Mouse (Mus musculus): ENCODE measurements around the gene Cldn10. TPM values are rescaled to one million over a fixed set of nuclear protein-coding genes. Genes with fewer than 3 reads are reported as not detected.
"Not testable (repeated sequence)": the region's sequence is repeated elsewhere in the genome, so short reads cannot be mapped to it uniquely, and the experiment has no call there.

Gene Cldn10
- 0.29 TPM in 1 of 3 replicates, not detected in the others for total RNA-seq (2017)

DNA sequence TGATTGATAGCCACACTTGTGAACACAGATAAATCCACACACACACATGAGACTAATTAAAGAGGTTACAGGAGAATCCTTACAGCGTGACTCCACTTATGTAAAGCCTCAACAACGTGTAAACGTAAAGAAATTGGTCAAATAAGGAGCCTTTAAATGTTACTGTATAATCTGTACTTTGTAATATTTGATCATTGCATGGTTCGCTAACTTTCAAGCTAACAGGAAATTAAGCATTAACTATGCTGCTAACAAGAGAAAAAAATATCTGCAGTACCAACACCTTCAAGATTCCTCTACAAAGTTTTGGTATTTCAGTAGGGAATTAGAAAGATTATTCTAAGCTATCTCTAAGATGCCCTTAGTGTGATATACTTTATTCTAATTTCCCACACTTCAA is at the start of gene Cldn10:
Cldn10 (plus strand) TSS at position 288 of the 400 bp plus-strand sequence.
- ATAC-seq (replicated peaks; ENCODE audit: insufficient number of reproducible peaks, low FRiP score, low TSS enrichment, poor library complexity, severe bottlenecking), result no peak

DNA sequence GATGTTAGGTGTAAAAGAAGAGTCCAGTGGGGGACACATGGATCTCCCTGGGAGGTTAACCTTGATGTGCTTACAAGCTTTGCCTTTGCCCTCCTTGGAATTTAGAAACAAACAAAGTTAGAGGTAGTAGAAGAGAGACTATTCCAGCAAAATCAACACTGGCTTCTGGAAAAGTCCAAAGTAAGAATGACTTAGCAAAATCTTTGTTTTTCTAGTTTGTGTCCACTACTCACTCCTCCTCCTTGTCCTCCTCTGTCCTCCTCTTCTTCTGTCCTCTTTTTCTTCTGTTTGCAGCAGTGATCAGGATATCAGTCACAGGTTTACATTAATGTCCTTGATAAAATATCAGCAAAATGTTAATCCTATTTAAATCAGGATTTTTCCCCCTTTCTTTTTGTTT is 45.9 kb upstream of the Cldn10 start:
- ATAC-seq (replicated peaks; ENCODE audit: insufficient number of reproducible peaks, low FRiP score, low TSS enrichment, poor library complexity, severe bottlenecking), result no peak

DNA sequence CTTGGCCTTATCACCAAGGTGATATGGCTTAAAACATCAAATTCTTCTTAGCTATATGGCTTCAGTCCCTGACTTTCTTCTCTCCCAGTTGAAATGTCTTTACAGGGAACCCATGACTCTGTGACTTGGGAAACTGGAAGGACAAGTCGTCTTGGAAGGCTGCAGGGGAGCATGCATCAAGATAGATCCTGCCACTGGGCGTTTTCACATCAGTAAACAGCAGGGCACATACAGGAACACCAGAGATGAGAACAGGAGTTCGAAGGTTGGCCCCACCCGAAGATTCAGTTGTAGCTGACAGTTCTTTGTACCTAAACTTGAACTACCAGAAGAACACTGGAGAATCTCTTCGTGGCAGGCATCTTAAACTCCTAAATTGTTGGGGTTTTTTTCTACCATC is 44.8 kb upstream of the Cldn10 start:
- no peak for ATAC-seq (replicated peaks; ENCODE audit: insufficient number of reproducible peaks, low FRiP score, low TSS enrichment, poor library complexity, severe bottlenecking)

GRCm38 (mm10) chr14:118749068-118749467 is 38.6 kb upstream of the Cldn10 start:
- ATAC-seq (replicated peaks; ENCODE audit: insufficient number of reproducible peaks, low FRiP score, low TSS enrichment, poor library complexity, severe bottlenecking), result no peak

DNA sequence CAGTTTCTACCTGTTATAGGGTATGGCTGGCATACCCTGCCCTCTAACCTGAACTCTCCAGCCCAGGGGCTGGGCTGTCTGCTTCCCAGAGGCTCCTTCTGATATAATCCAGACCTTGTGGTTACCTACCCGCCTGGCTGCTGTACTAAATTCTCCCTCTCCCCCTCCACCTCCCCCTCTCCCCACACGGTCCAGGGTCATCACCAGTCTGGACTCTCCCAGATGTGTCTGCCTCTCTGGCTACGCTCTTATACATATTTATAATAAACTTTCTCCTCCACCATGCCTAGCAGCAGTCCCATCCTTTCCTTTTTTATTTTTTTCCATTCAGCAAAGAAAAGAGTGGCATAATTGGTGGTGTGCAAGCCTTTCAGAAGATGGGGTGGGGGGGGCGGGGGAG is 38.0 kb upstream of the Cldn10 start:
- ATAC-seq (replicated peaks; ENCODE audit: insufficient number of reproducible peaks, low FRiP score, low TSS enrichment, poor library complexity, severe bottlenecking), result no peak

DNA sequence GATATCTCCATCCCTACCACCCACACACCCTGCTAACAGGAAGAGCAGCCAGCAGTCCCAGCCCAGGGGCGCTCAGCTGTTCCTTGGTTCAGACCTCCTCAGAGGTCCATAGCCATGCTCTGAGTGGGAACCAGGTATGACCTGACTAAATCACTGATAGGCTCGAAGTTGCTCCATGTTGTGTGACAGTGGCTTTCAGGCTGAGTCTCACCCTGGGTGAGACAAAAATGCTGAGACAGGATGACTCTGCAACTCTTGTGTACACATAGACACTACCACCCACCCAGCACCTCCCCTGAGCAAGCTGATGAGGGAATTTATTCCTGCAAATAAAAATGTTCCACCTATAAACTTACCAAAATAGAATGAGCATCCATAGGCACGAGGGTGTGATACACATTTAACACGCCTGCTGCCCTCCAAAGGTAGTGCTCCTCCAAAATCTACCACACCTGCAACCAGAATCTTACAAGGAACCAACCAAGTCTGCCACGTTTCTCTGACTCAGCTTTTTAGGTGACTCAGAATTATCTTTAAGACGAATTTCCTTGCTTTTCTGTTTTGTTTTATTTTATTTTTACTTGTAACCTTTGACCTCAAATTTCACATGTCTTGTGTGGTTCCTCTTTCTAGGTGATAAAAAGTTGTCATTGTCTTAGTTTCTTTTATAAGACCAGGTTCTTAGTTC is 37.1 kb upstream of the Cldn10 start:
- ATAC-seq (replicated peaks; ENCODE audit: insufficient number of reproducible peaks, low FRiP score, low TSS enrichment, poor library complexity, severe bottlenecking), result no peak

- ATAC-seq (replicated peaks; ENCODE audit: insufficient number of reproducible peaks, low FRiP score, low TSS enrichment, poor library complexity, severe bottlenecking), result no peak
These were observed 36.4 kb upstream of the Cldn10 start for GRCm38 (mm10) chr14:118751193-118751753.

- no peak for ATAC-seq (replicated peaks; ENCODE audit: insufficient number of reproducible peaks, low FRiP score, low TSS enrichment, poor library complexity, severe bottlenecking)
These were observed 31.7 kb upstream of the Cldn10 start for GRCm38 (mm10) chr14:118756015-118756414.

- ATAC-seq (replicated peaks; ENCODE audit: insufficient number of reproducible peaks, low FRiP score, low TSS enrichment, poor library complexity, severe bottlenecking), result no peak
These were observed 31.1 kb upstream of the Cldn10 start for GRCm38 (mm10) chr14:118756566-118756965.

DNA sequence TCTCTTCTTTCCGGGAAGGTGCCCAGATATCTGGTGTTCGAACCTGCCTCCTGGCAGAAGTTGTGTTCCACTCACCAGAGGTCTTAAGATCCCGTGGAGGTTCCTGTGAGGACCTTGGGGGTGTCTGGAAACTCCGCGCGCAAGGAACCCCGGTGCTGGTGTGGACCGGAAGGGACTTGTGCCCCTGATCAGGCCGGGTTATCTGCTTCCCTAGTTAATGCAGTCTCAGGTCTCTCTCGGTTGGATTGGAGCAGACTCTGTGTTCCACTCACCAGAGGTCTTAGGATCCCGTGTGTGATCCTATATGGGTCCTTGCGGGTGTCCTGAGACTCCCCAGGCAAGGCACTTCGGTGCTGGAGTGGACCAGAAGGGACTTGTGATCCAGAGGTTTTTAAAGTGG is 24.3 kb upstream of the Cldn10 start:
- ATAC-seq (replicated peaks; ENCODE audit: insufficient number of reproducible peaks, low FRiP score, low TSS enrichment, poor library complexity, severe bottlenecking), result not testable (repeated sequence)

GRCm38 (mm10) chr14:118763917-118764495 is 23.7 kb upstream of the Cldn10 start:
- ATAC-seq (replicated peaks; ENCODE audit: insufficient number of reproducible peaks, low FRiP score, low TSS enrichment, poor library complexity, severe bottlenecking), result no peak

DNA sequence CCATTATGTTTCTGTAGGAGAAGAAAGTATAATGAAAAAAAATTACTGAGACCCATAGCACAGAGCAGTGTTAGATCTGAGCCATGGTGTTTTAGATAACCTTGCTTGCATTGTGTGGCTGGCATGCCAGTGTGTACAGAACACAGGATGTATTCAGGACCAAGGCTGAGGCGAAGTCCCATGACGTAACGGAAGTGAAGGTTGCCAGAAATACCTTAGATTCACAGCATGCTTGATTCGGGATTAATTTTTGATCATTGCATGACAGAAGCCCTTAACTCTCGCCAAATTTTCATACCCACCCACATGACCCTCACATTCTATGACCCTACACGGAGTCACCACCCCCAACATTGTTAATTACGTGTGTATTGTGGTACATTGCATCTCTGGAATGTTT is 22.4 kb upstream of the Cldn10 start:
- no peak for ATAC-seq (replicated peaks; ENCODE audit: insufficient number of reproducible peaks, low FRiP score, low TSS enrichment, poor library complexity, severe bottlenecking)

GRCm38 (mm10) chr14:118765951-118766350 is 21.8 kb upstream of the Cldn10 start:
- no peak for ATAC-seq (replicated peaks; ENCODE audit: insufficient number of reproducible peaks, low FRiP score, low TSS enrichment, poor library complexity, severe bottlenecking)

DNA sequence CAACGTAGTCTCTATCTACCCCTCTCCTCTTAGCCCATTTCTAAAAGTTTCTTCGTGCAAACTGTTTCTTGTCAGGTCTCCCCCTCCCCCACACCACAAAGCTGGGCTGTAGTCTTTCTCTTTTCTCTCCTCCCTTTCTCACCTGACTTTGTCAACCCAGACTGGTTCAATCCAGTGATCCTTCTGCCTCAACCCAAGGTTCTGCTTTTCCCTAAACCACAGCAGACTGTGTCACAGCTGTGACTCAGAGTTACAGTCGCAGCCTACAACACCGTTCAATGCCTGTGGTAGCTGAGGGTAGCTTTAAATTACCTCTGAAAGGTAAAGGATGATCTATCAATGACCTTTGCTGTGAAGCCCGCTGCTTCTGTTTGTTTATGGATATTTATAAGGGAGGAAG is 21.3 kb upstream of the Cldn10 start:
- no peak for ATAC-seq (replicated peaks; ENCODE audit: insufficient number of reproducible peaks, low FRiP score, low TSS enrichment, poor library complexity, severe bottlenecking)

- peak; percentile 93 for ATAC-seq (replicated peaks; ENCODE audit: insufficient number of reproducible peaks, low FRiP score, low TSS enrichment, poor library complexity, severe bottlenecking)
These were observed 19.9 kb upstream of the Cldn10 start for GRCm38 (mm10) chr14:118767673-118768353.

DNA sequence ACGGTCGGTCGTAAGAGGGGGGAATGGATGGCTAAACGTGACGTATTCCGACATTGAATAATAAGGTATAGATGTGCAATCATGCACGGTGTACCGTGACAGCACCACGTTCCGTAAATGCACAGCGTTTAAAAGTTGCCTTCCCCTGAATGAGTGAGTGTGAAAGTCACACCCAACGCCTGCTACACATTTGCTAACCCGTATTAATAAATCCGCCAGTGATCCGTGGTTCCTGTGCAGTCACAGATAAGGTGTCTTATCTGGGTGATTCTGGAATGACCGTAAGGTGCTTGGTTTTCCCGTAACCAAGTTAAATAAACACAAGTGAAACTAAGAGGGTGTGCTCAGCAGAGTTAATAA is 19.4 kb upstream of the Cldn10 start:
- ATAC-seq (replicated peaks; ENCODE audit: insufficient number of reproducible peaks, low FRiP score, low TSS enrichment, poor library complexity, severe bottlenecking), result no peak

DNA sequence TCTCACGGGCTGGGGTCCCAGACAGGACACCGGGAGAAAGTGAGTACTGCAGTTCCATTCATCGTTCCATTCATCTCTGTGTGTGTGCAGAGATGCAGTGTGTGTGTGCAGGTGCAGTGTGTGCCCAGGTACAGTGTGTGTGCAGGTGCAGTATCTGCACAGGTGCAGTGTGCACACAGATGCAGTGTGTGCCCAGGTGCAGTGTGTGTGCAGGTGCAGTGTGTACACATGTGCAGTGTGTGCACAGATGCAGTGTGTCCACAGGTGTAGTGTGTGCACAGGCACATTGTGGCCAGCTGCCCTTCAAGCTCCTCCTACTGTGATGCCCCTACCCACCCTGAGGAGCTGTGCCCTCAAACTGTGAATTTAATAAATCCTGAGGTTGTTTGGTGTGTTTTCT is 14.0 kb upstream of the Cldn10 start:
- ATAC-seq (replicated peaks; ENCODE audit: insufficient number of reproducible peaks, low FRiP score, low TSS enrichment, poor library complexity, severe bottlenecking), result no peak

GRCm38 (mm10) chr14:118774507-118775428 is 12.9 kb upstream of the Cldn10 start:
- peak; percentile 43; the same call in 1 of the 2 replicates for ATAC-seq (replicated peaks; ENCODE audit: insufficient number of reproducible peaks, low FRiP score, low TSS enrichment, poor library complexity, severe bottlenecking)

GRCm38 (mm10) chr14:118775554-118775953 is 12.2 kb upstream of the Cldn10 start:
- no peak for ATAC-seq (replicated peaks; ENCODE audit: insufficient number of reproducible peaks, low FRiP score, low TSS enrichment, poor library complexity, severe bottlenecking)
